Mouse (Mus musculus) liver, adult 2 months (tissue): ENCODE measurements around the gene Epha5. TPM values are rescaled to one million over a fixed set of nuclear protein-coding genes. Genes with fewer than 3 reads are reported as not detected.

Experiments
- DNase-seq: peaks from one replicate; pipeline ENCODE4 v3.0.0-alpha.2; 2011; ENCODE audit warnings: low read depth, low spot score; ENCODE audit errors: extremely low read depth
- H3K27ac ChIP-seq: fragments of 200-500 bp; replicated peaks from 2 replicates; pipeline ENCODE4 v1.5.1; 2012; ENCODE audit warnings: low read depth, mild to moderate bottlenecking, control low read depth, inconsistent platforms, low read length; ENCODE audit not compliant: insufficient read depth
- H3K27me3 ChIP-seq: fragments of 200-500 bp; 2 replicates; pipeline ENCODE4 v1.6.1; 2012; ENCODE audit warnings: mild to moderate bottlenecking, moderate library complexity, low read length, inconsistent platforms; ENCODE audit not compliant: control insufficient read depth, insufficient read depth
- H3K36me3 ChIP-seq: fragments of 200-500 bp; 2 replicates; pipeline ENCODE4 v1.6.1; 2012; ENCODE audit warnings: low read length, inconsistent platforms; ENCODE audit not compliant: control insufficient read depth, insufficient read depth
- H3K4me1 ChIP-seq: fragments of 200-500 bp; 2 replicates; pipeline ENCODE4 v1.6.1; 2011; ENCODE audit warnings: low read length; ENCODE audit not compliant: control insufficient read depth, insufficient read depth
- H3K4me3 ChIP-seq: fragments of 200-500 bp; 2 replicates; pipeline ENCODE4 v1.5.1; 2011; ENCODE audit warnings: low read depth, mild to moderate bottlenecking, control low read depth, low read length, moderate library complexity; ENCODE audit not compliant: insufficient read depth
- H3K79me2 ChIP-seq: fragments of 200-500 bp; 2 replicates; pipeline ENCODE4 v1.6.1; 2012; ENCODE audit warnings: inconsistent platforms, mild to moderate bottlenecking, low read length, moderate library complexity; ENCODE audit not compliant: control insufficient read depth, insufficient read depth
- H3K9ac ChIP-seq: fragments of 200-500 bp; 2 replicates; pipeline ENCODE4 v1.6.1; 2012; ENCODE audit warnings: low read depth, mild to moderate bottlenecking, control low read depth, inconsistent platforms, low read length
- CTCF ChIP-seq: fragments of 200-500 bp; IDR thresholded peaks from 2 replicates; pipeline ENCODE4 v1.5.1; 2011; ENCODE audit warnings: low read depth, low read length, control low read depth
- POLR2A ChIP-seq: fragments of 200-500 bp; IDR thresholded peaks from 2 replicates; pipeline ENCODE4 v1.6.1; 2011; ENCODE audit warnings: low read length, control low read depth; ENCODE audit not compliant: insufficient read depth; ENCODE audit errors: extremely low read depth
- WGBS: fragments of 180-500 bp; shearing (Covaris S2); methylation state at CpG from one replicate; pipeline ENCODE4 v1.1.7; 2018; 5-methylcytosine and 5-hydroxymethylcytosine counted together
- polyA plus RNA-seq: library from polyadenylated mRNA; depleted of rRNA; stranded (reverse); fragments of >200 nt; gene quantifications from 2 replicates; pipeline ENCODE4 v1.2.3, GENCODE M21; 2012
- total RNA-seq: library from RNA; depleted of rRNA; stranded (reverse); fragments of >200 nt; gene quantifications from 2 replicates; pipeline ENCODE4 v1.2.3, GENCODE M21; 2014

Gene Epha5
- total and polyA plus RNA-seq, 2 experiments, result not detected

- Histone ChIP-seq H3K4me1 (no peaks in the 10 kb centered on the region), H3K36me3 (no peaks in the 10 kb centered on the region), H3K79me2 (no peaks in the 10 kb centered on the region), H3K27ac (no peak overlapping the region), H3K9ac (no peak overlapping the region), H3K27me3 (no peaks in the 10 kb centered on the region), H3K4me3 (no peak overlapping the region)
- WGBS, result 31% methylated on average over 3 of the region's 3 CpGs
- DNase-seq, result no peak
- TF ChIP-seq CTCF (no peak), POLR2A (no peak)
Observed at GRCm38 (mm10) chr5:84193348-84193747, 223.8 kb downstream of the Epha5 start.

GRCm38 (mm10) chr5:84184189-84184588 is 233.0 kb downstream of the Epha5 start:
- no peaks in the 10 kb centered on the region for H3K27me3 ChIP-seq
- TF ChIP-seq CTCF (no peak), POLR2A (no peak)
- H3K27ac ChIP-seq, result no peak overlapping the region
- H3K79me2 ChIP-seq, result no peaks in the 10 kb centered on the region
- no peaks in the 10 kb centered on the region for H3K36me3 ChIP-seq
- no peak overlapping the region for H3K9ac ChIP-seq
- H3K4me3 ChIP-seq, result no peak overlapping the region
- no peaks in the 10 kb centered on the region for H3K4me1 ChIP-seq
- no peak for DNase-seq
- 86% methylated on average over 8 of the region's 8 CpGs for WGBS

- Histone ChIP-seq H3K27me3 (no peaks in the 10 kb centered on the region), H3K9ac (no peak overlapping the region), H3K36me3 (no peaks in the 10 kb centered on the region), H3K27ac (no peak overlapping the region), H3K4me1 (no peaks in the 10 kb centered on the region), H3K4me3 (no peak overlapping the region), H3K79me2 (no peaks in the 10 kb centered on the region)
- 13% methylated on average over 2 of the region's 2 CpGs for WGBS
- DNase-seq, result peak; percentile 65
- TF ChIP-seq POLR2A (no peak), CTCF (no peak)
Observed at GRCm38 (mm10) chr5:84153095-84153494, 264.1 kb downstream of the Epha5 start.

- Histone ChIP-seq H3K27ac (no peak overlapping the region), H3K36me3 (no peaks in the 10 kb centered on the region), H3K4me1 (no peaks in the 10 kb centered on the region), H3K9ac (no peak overlapping the region), H3K27me3 (no peaks in the 10 kb centered on the region), H3K4me3 (no peak overlapping the region), H3K79me2 (no peaks in the 10 kb centered on the region)
- TF ChIP-seq CTCF (no peak), POLR2A (no peak)
- 20% methylated on average over 4 of the region's 4 CpGs for WGBS
- DNase-seq, result no peak
Observed at GRCm38 (mm10) chr5:84142138-84142537, 275.0 kb downstream of the Epha5 start.

- H3K9ac ChIP-seq, result no peak overlapping the region
- H3K4me3 ChIP-seq, result no peak overlapping the region
- no peaks in the 10 kb centered on the region for H3K4me1 ChIP-seq
- no peaks in the 10 kb centered on the region for H3K79me2 ChIP-seq
- WGBS, result 75% methylated on average over 11 of the region's 11 CpGs
- no peaks in the 10 kb centered on the region for H3K27me3 ChIP-seq
- no peaks in the 10 kb centered on the region for H3K36me3 ChIP-seq
- H3K27ac ChIP-seq, result no peak overlapping the region
- no peak for DNase-seq
- no peak for TF ChIP-seq POLR2A
- no peak for TF ChIP-seq CTCF
Observed at GRCm38 (mm10) chr5:84095947-84096346, 321.2 kb downstream of the Epha5 start.

GRCm38 (mm10) chr5:84081321-84081720 is 335.9 kb downstream of the Epha5 start:
- no peaks in the 10 kb centered on the region for H3K79me2 ChIP-seq
- no peaks in the 10 kb centered on the region for H3K36me3 ChIP-seq
- H3K27me3 ChIP-seq, result no peaks in the 10 kb centered on the region
- no peak for TF ChIP-seq CTCF
- no peak for TF ChIP-seq POLR2A
- DNase-seq, result no peak
- no peak overlapping the region for H3K4me3 ChIP-seq
- WGBS, result 69% methylated on average over 6 of the region's 6 CpGs
- no peak overlapping the region for H3K9ac ChIP-seq
- H3K4me1 ChIP-seq, result no peaks in the 10 kb centered on the region
- no peak overlapping the region for H3K27ac ChIP-seq
